Mouse (Mus musculus) liver, postnatal 0 days (tissue): ENCODE results near the gene Gm12166.

Experiments used
- CTCF ChIP-seq: sonication (generic); IDR thresholded peaks from 2 replicates; pipeline ENCODE4 v1.5.1; 2016; ENCODE audit warnings: antibody characterized with exemption, low read depth
- EP300 ChIP-seq: IDR thresholded peaks from 2 replicates; pipeline ENCODE4 v1.6.1; 2016; ENCODE audit warnings: antibody characterized with exemption, low read depth, mild to moderate bottlenecking

GRCm38 (mm10) chr11:46097062-46097461 lies 44.9 kb upstream of the Gm12166 start:
- TF ChIP-seq CTCF (no peak), EP300 (no peak)
